Mouse (Mus musculus) heart, adult 9 months (tissue): Measurements from ENCODE around the gene Rhobtb3.
"Not testable (repeated sequence)": the region's sequence is repeated elsewhere in the genome, so short reads cannot be mapped to it uniquely, and the experiment has no call there.

Experiments
- DNase-seq, 2 experiments: peaks; one replicate each; pipeline ENCODE4 v3.0.0; 2022; ENCODE audit warnings: low spot score in 2 of 2

The Rhobtb3 gene

GRCm38 (mm10) chr13:75929071-75929470, 14.7 kb downstream of the Rhobtb3 start:
- not testable (repeated sequence) for DNase-seq

- DNase-seq, result no peak
Measured at GRCm38 (mm10) chr13:75927951-75928350, 15.8 kb downstream of the Rhobtb3 start.

- no peak for DNase-seq
Measured at GRCm38 (mm10) chr13:75914151-75914550, 29.6 kb downstream of the Rhobtb3 start.

GRCm38 (mm10) chr13:75908187-75908586, 35.5 kb downstream of the Rhobtb3 start:
- DNase-seq, result no peak

DNA sequence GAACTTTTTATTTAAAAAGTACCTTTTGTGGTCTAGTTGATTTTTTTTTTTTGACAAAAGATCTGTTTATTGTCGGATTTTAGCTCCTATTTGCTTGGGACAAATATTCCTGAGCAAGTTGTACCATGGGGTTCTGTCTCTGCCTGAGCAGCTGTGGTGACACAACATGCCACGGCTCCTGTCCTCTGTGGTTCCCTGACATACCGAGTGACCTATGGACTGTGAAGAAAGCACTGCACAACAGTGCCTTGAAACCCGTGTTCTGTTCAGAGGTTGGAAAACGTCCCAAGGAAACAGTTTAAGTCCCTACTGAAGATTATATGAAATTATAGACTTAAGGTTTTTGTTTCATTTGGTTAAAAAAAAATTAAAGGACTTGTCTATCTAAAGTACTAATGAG, 36.6 kb downstream of the Rhobtb3 start:
- no peak for DNase-seq

GRCm38 (mm10) chr13:75904660-75905059, 39.1 kb downstream of the Rhobtb3 start:
- no peak for DNase-seq

- not testable (repeated sequence) for DNase-seq
Measured at GRCm38 (mm10) chr13:75900928-75901327, 42.8 kb downstream of the Rhobtb3 start.

DNA sequence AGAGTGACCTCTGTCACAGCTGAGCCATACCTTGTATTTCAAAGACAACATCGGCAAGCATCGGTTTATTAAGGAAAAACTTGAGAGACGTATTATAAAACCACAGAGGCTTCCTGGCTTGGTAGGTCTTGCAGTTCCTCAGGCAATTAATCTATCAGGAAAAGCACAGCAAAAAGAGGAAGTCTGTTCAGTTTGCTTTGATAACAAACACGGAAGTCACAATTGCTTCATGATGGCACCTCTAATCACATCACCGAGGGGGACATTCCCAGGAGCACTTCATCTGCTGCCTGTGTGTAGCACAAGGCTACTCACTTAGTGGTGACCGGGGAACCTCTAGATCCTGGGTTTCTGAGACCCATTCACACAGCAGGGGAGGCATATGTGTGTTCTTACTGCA, 50.8 kb downstream of the Rhobtb3 start:
- DNase-seq, result no peak

DNA sequence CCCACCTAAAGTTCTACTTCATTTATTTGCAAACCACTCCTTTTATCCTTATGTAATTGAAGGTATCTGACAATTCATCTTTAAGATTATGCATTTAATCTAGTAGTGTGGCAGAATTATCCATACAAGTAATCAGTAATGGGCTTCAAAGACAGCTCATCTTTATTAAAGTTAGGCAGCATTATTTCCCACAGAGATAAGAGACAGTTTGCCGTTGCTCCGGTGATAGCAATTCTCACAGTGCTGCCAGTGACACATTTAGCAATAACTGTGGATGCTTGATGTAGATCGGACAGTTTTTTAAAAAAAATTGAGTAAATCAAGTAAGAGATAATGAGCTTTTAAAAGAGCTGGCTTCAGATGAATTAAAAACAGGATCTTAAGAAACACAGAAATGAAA, 51.4 kb downstream of the Rhobtb3 start:
- no peak for DNase-seq

- no peak for DNase-seq
Measured at GRCm38 (mm10) chr13:75891868-75892267, 51.9 kb downstream of the Rhobtb3 start.

GRCm38 (mm10) chr13:75883792-75884191, 59.9 kb downstream of the Rhobtb3 start:
- DNase-seq, result peak; percentile 34 to 52

- DNase-seq, result no peak
Measured at GRCm38 (mm10) chr13:75880501-75880900, 63.2 kb downstream of the Rhobtb3 start.

- no peak for DNase-seq
Measured at GRCm38 (mm10) chr13:75879756-75880155, 64.0 kb downstream of the Rhobtb3 start.

DNA sequence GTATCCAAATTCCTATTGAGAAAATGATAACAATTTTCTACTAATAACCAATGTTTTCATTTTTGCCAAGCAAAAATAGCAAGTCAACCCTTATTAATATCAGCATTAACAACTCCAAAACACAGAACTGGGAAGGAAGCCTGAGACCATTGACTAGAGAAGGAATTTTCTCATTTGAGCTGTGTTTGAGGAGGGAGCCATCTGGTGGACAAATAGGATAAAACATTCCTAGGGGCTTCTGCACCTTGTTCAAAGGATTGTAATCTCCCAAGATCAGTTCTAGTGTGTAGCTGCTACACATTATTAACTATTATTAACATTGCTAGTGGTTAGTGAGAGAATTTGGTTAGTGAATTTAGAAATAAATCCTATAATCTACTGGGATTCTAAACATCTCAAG, 65.8 kb downstream of the Rhobtb3 start:
- peak in 1 of 2 experiments; percentile 23 for DNase-seq

- DNase-seq, result no peak
Measured at GRCm38 (mm10) chr13:75876592-75876991, 67.1 kb downstream of the Rhobtb3 start.

DNA sequence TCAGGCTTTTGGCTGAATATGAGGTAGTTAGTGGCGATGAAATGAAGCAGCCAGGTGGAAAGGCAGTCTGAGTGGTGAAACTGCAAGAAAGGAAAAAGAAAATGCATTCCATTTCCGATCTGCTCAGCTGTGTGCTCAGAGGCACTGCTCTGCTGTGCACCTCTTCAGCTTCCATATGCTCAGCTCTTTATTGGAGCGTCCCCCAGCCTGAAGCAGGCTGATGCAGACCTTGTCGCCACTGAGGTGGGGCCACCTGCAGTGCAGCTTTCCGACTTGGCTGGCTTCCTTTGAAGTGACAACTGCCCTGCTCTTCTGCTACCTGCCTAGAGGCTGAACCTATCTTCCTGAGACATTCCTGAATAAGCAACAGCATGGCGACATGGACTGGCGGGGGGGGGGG, 67.5 kb downstream of the Rhobtb3 start:
- not testable (repeated sequence) for DNase-seq

- no peak for DNase-seq
Measured at GRCm38 (mm10) chr13:75874608-75875376, 68.9 kb downstream of the Rhobtb3 start.

DNA sequence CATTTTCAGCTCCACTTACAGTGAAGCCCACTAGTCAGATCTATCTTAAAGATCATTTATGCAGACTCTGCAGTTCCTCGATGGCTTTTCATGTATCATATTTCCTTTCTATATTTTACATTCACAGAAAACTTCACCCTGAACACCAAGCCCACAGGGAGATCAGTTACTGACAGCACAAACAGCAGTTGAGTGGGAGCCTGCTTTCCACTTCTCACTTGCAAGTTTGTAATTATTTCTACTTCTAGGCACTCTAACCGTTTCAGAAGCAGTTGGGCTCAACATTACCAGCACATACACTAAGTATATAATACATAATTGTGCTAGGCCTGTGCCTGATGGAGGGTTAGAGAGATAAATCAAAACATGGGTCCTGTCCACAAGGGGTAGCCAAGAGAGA, 75.8 kb downstream of the Rhobtb3 start:
- no peak for DNase-seq

DNA sequence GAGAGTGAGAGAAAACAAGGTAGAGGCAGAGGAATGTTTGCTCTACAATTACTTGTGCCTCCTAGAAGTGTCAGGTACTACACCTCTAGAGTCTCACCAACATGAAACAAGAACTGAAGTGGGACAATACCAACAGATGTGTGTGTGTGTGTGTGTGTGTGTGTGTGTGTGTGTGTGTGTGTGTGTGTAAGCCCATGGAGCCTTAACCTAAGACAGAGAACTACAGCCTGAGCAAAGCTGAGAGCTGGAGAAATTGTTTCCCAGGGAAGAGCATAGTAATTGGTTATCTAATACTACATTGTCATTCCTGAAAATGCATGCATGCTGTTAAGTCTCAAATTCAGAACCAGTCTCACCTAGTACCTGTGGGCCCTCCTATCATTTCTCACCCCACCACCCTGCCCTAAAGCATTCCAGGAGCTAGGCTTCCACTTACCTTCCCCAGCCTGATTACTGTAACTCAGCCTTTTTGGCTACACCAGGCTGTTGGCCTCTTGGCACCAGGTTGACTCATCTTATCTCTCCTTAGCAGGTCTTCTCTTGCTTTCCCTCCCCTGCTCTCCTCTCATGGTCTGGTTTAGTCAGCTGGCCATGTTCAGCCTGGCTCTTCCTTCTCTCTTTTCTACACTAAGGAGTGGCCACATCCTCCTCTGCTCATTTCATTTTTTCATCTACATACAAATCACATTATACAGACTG, 78.1 kb downstream of the Rhobtb3 start:
- no peak for DNase-seq

GRCm38 (mm10) chr13:75859264-75859844, 84.4 kb downstream of the Rhobtb3 start:
- DNase-seq, result no peak

DNA sequence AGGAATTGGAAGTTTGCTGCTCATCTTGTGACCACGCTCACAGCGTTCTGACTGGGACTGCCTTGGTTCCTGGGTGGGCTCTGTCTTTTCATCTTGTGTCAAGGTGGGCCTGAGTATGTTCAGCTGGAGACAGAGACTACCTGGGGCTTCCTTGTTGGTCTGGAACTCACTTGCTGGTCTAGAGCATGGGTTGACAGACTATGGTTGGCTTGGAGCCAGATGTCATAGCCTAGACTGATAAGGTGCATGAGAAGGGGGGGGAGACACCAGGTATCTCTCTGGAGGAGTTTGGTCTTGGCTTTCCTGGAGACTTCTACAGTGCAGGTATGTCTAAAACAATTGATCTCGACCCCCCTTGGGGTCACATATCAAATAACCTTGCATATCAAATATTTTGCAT, 90.6 kb downstream of the Rhobtb3 start:
- DNase-seq, result no peak

- DNase-seq, result no peak
Measured at GRCm38 (mm10) chr13:75852027-75852426, 91.7 kb downstream of the Rhobtb3 start.

GRCm38 (mm10) chr13:75847027-75847426, 96.7 kb downstream of the Rhobtb3 start:
- DNase-seq, result no peak
